Mouse (Mus musculus): Measurements from ENCODE around the gene Mapk14.

DNA sequence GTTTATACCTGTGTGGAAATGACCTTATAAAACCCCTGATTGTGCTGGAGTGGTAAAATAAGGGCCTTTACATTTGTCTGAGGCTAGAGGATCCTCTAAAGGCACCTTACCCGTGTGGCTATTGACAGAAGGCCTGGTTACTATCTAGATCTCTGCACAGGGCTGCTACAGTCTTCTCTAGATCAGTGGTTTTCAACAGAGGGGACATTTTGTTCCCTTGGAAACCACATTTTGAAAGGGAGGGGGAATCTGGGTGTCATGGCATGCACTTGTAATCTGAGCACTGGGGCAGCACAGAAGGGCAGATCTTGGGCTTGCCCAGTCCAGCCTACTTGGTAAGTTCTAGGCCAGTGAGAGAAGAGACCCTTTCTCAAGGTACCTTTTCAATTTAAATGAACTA lies 15.6 kb downstream of the Mapk14 start:
- no peak for TF ChIP-seq POLR2A (IDR thresholded peaks at IDR 0.05; ENCODE audit: borderline replicate concordance, insufficient read depth, low read length)
- TF ChIP-seq CTCF (IDR thresholded peaks at IDR 0.05; ENCODE audit: borderline replicate concordance, insufficient read depth, low read depth, low read length) = no peak
